Mouse (Mus musculus) hindbrain, embryonic 10.5 days (tissue): ENCODE data around the gene Sh3tc1. TPM values are rescaled to one million over a fixed set of nuclear protein-coding genes. Genes with fewer than 3 reads are reported as not detected.

ENCODE experiments used
- DNase-seq: peaks from one replicate; pipeline ENCODE4 v3.0.0-alpha.2; 2017; ENCODE audit warnings: low spot score
- H3K27ac ChIP-seq: fragments of 300-500 bp; sonication (generic); 2 replicates; pipeline ENCODE4 v1.5.1; 2016; ENCODE audit warnings: mild to moderate bottlenecking, moderate library complexity
- H3K27me3 ChIP-seq: fragments of 300-500 bp; sonication (generic); 2 replicates; pipeline ENCODE4 v1.6.1; 2016; ENCODE audit warnings: mild to moderate bottlenecking; ENCODE audit not compliant: poor library complexity, insufficient read depth, severe bottlenecking
- H3K36me3 ChIP-seq: fragments of 300-500 bp; sonication (generic); 2 replicates; pipeline ENCODE4 v1.6.1; 2016; ENCODE audit warnings: mild to moderate bottlenecking, moderate library complexity
- H3K4me1 ChIP-seq: fragments of 300-500 bp; sonication (generic); replicated peaks from 2 replicates; pipeline ENCODE4 v1.6.1; 2016; ENCODE audit warnings: mild to moderate bottlenecking
- H3K4me3 ChIP-seq: fragments of 300-500 bp; sonication (generic); 2 replicates; pipeline ENCODE4 v1.5.1; 2016; ENCODE audit warnings: mild to moderate bottlenecking, moderate library complexity
- H3K9me3 ChIP-seq: fragments of 300-500 bp; sonication (generic); 2 replicates; pipeline ENCODE4 v1.6.1; 2016; ENCODE audit warnings: mild to moderate bottlenecking, moderate library complexity
- WGBS: fragments of 180-500 bp; shearing (Covaris S2); methylation state at CpG from one replicate; pipeline ENCODE4 v1.1.7; 2016; 5-methylcytosine and 5-hydroxymethylcytosine counted together
- polyA plus RNA-seq: library from polyadenylated mRNA; unstranded; fragments of >200 nt; fragmentation: Nextera tagmentation; extraction: Ambion mirVana; gene quantifications from 2 replicates; pipeline ENCODE4 v1.2.1, GENCODE M21; 2016

Sh3tc1 gene
- 3.3 and 4.7 TPM in 2 replicates for polyA plus RNA-seq

- peaks cover 31% of the 10 kb centered on the region for H3K27me3 ChIP-seq
- peaks cover 18% of the 10 kb centered on the region for H3K4me1 ChIP-seq
- no peaks in the 10 kb centered on the region for H3K36me3 ChIP-seq
- WGBS, result 23% methylated on average over 10 of the region's 10 CpGs
- no peak for DNase-seq
- no peak within 1 kb of the TSS for H3K27ac ChIP-seq
- no peaks in the 10 kb centered on the region for H3K9me3 ChIP-seq
- H3K4me3 ChIP-seq, result no peak within 1 kb of the TSS
Measured at GRCm38 (mm10) chr5:35739536-35740278, at the start of gene Sh3tc1. TSS of gene Sh3tc1 (minus strand) at chr5:35739987.

GRCm38 (mm10) chr5:35788719-35789118 lies 48.9 kb upstream of the Sh3tc1 start:
- no peak for DNase-seq
- Histone ChIP-seq H3K4me1 (peaks cover 19% of the 10 kb centered on the region; the same call in 1 of the 2 replicates), H3K27me3 (no peaks in the 10 kb centered on the region), H3K36me3 (no peaks in the 10 kb centered on the region), H3K4me3 (no peak overlapping the region), H3K9me3 (no peaks in the 10 kb centered on the region), H3K27ac (no peak overlapping the region)
- 84% methylated on average over 6 of the region's 6 CpGs for WGBS

DNA sequence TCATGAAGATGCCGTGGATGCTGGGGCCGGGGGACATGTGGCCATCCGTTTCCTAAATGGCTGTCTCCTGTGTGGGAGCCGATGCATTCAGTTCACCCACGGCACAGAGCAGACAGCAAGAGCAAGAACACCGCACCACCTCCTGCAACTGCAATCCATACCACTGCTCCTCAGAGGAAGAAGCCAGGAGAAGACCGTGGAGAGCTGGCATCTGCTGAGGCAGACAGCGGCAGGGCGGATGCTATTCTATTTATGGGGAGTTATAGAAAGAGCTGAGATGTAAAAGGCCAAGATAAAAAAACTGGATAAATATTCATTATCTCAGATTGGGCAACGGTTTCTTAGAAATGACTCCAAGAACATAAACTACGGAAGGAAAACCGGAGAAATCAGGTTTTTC lies 48.1 kb upstream of the Sh3tc1 start:
- Histone ChIP-seq H3K36me3 (no peaks in the 10 kb centered on the region), H3K27me3 (no peaks in the 10 kb centered on the region), H3K9me3 (no peaks in the 10 kb centered on the region), H3K27ac (no peak overlapping the region), H3K4me1 (peaks cover 19% of the 10 kb centered on the region; the same call in 1 of the 2 replicates), H3K4me3 (no peak overlapping the region)
- 90% methylated on average over 12 of the region's 12 CpGs for WGBS
- DNase-seq, result no peak

- no peaks in the 10 kb centered on the region for H3K9me3 ChIP-seq
- WGBS, result 72% methylated on average over 7 of the region's 7 CpGs
- no peaks in the 10 kb centered on the region for H3K27me3 ChIP-seq
- peaks cover 25% of the 10 kb centered on the region for H3K4me1 ChIP-seq
- DNase-seq, result no peak
- no peaks in the 10 kb centered on the region for H3K36me3 ChIP-seq
- H3K27ac ChIP-seq, result peak overlapping the region; percentile 47
- H3K4me3 ChIP-seq, result no peak overlapping the region
Measured at GRCm38 (mm10) chr5:35785853-35786252, 46.1 kb upstream of the Sh3tc1 start.

GRCm38 (mm10) chr5:35782648-35783180 lies 42.9 kb upstream of the Sh3tc1 start:
- H3K27ac ChIP-seq, result no peak overlapping the region
- no peak overlapping the region for H3K4me3 ChIP-seq
- H3K4me1 ChIP-seq, result peaks cover 22% of the 10 kb centered on the region
- H3K27me3 ChIP-seq, result no peaks in the 10 kb centered on the region
- WGBS, result 59% methylated on average over 10 of the region's 10 CpGs
- no peak for DNase-seq
- H3K36me3 ChIP-seq, result no peaks in the 10 kb centered on the region
- H3K9me3 ChIP-seq, result no peaks in the 10 kb centered on the region

- WGBS, result 76% methylated on average over 3 of the region's 3 CpGs
- Histone ChIP-seq H3K27ac (peak overlapping the region; percentile 40; the same call in 1 of the 2 replicates), H3K4me3 (no peak overlapping the region), H3K36me3 (no peaks in the 10 kb centered on the region), H3K9me3 (0 out of 2 replicates have a peak, but pooled peaks cover 2% of the 10 kb centered on the region), H3K27me3 (no peaks in the 10 kb centered on the region), H3K4me1 (peaks cover 14% of the 10 kb centered on the region)
- no peak for DNase-seq
Measured at GRCm38 (mm10) chr5:35781116-35781515, 41.3 kb upstream of the Sh3tc1 start.

DNA sequence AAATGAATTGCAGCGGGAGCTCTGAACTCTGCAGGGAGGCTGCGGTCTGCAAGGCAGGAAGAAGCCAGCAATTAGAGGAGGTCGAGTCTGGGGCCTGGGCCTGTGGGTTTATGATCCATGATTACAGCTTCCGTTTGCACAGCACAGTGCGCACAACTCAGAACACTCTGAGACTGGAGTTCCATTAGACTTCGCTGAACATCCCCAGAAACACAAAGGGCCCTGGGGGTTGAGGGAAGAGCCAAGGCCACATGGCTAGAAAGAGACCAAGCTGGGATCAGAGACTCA lies 34.3 kb upstream of the Sh3tc1 start:
- H3K36me3 ChIP-seq, result no peaks in the 10 kb centered on the region
- WGBS, result 71% methylated on average over 6 of the region's 6 CpGs

GRCm38 (mm10) chr5:35773274-35774136 lies 33.7 kb upstream of the Sh3tc1 start:
- peaks cover 11% of the 10 kb centered on the region; the same call in 1 of the 2 replicates for H3K4me1 ChIP-seq
- no peak for DNase-seq
- H3K36me3 ChIP-seq, result no peaks in the 10 kb centered on the region
- H3K27me3 ChIP-seq, result no peaks in the 10 kb centered on the region
- H3K4me3 ChIP-seq, result no peak overlapping the region
- H3K27ac ChIP-seq, result no peak overlapping the region
- WGBS, result 79% methylated on average over 13 of the region's 13 CpGs
- H3K9me3 ChIP-seq, result 0 out of 2 replicates have a peak, but pooled peaks cover 2% of the 10 kb centered on the region

More for the DNA sequence above, 34.3 kb upstream of the Sh3tc1 start:
- Histone ChIP-seq H3K4me3 (no peak overlapping the region), H3K4me1 (peaks cover 11% of the 10 kb centered on the region; the same call in 1 of the 2 replicates), H3K9me3 (0 out of 2 replicates have a peak, but pooled peaks cover 2% of the 10 kb centered on the region), H3K27me3 (no peaks in the 10 kb centered on the region), H3K27ac (no peak overlapping the region)
- no peak for DNase-seq

DNA sequence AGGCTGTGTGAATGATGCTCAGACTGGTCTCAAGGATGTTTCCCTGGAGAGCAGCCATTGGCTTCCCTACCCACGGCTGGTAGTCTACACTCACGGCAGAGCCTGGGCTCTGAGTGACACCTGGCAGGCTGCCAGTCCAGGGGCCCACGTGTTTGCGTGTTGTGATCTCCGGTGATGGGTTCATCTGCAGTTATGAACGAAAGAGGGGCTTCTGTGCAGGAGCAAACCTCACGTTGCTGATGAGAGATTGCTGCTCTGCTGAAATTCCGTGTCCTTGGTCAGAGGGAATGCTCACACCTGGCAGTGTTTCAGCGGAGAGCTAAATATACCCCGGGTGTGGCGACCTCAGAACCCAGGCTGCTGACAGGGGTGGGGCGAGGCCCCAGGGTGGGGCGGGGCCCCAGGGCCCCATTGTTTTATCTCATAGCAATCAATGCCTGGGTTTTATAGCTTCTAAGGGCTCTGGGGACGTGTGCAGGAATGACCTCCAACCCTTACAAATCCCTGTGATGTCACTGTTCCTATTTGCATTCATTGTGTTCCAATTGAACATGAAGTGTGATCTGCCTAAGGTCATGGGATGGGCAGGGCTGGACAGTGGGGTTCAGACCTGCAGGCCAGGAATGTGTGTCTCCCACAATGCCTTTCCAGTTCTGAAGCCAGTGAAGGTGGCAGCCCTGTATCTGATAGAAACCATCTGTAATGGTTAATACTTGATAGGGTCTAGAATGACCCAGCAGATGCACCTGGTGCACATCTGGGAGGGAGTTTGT lies 31.3 kb upstream of the Sh3tc1 start:
- 79% methylated on average over 14 of the region's 14 CpGs for WGBS
- H3K36me3 ChIP-seq, result no peaks in the 10 kb centered on the region

GRCm38 (mm10) chr5:35770246-35770645 lies 30.5 kb upstream of the Sh3tc1 start:
- 86% methylated on average over 2 of the region's 2 CpGs for WGBS
- Histone ChIP-seq H3K36me3 (no peaks in the 10 kb centered on the region), H3K27me3 (no peaks in the 10 kb centered on the region), H3K27ac (no peak overlapping the region), H3K9me3 (no peaks in the 10 kb centered on the region), H3K4me1 (peaks cover 11% of the 10 kb centered on the region; the same call in 1 of the 2 replicates), H3K4me3 (no peak overlapping the region)
- no peak for DNase-seq

More for the DNA sequence above, 31.3 kb upstream of the Sh3tc1 start:
- no peaks in the 10 kb centered on the region for H3K9me3 ChIP-seq
- H3K4me1 ChIP-seq, result peaks cover 11% of the 10 kb centered on the region; the same call in 1 of the 2 replicates
- H3K27ac ChIP-seq, result no peak overlapping the region
- DNase-seq, result no peak
- no peak overlapping the region for H3K4me3 ChIP-seq
- H3K27me3 ChIP-seq, result no peaks in the 10 kb centered on the region

GRCm38 (mm10) chr5:35768997-35769396 lies 29.2 kb upstream of the Sh3tc1 start:
- Histone ChIP-seq H3K4me3 (no peak overlapping the region), H3K4me1 (peaks cover 3% of the 10 kb centered on the region; the same call in 1 of the 2 replicates), H3K36me3 (no peaks in the 10 kb centered on the region), H3K9me3 (no peaks in the 10 kb centered on the region), H3K27ac (no peak overlapping the region), H3K27me3 (no peaks in the 10 kb centered on the region)
- no peak for DNase-seq
- 86% methylated on average over 7 of the region's 7 CpGs for WGBS

DNA sequence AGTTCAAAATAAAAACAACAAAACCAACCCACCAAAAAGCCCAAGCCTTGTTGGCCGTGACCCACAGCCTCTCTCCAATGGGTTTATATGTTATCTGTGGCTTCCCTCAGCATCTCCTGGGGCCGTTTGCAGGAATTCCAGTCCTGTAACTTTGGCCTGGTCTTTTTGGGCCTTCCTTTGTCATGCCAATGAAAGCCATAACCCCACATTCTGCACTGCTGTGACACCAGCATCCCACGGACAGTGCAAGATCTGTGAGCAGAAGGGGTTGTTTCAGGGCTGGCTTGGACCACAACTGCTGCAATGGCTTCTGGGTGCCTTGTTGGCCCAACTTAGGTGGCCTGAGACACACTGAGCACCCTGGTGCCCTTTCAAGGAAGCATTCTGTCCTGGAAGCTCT lies 28.7 kb upstream of the Sh3tc1 start:
- no peak for DNase-seq
- Histone ChIP-seq H3K4me1 (no peaks in the 10 kb centered on the region), H3K9me3 (no peaks in the 10 kb centered on the region), H3K36me3 (no peaks in the 10 kb centered on the region), H3K27me3 (0 out of 2 replicates have a peak, but pooled peaks cover 2% of the 10 kb centered on the region), H3K27ac (no peak overlapping the region), H3K4me3 (no peak overlapping the region)
- WGBS, result 65% methylated on average over 3 of the region's 3 CpGs
